Mouse (Mus musculus) kidney, postnatal 0 days (tissue): ENCODE data around the gene Epb41l5. TPM values are rescaled to one million over a fixed set of nuclear protein-coding genes. Genes with fewer than 3 reads are reported as not detected.

ENCODE experiments used
- ATAC-seq: fragments of 200-750 bp; cut with Nextera tagmentation; replicated peaks from 2 replicates; pipeline ENCODE4 v1.8.0; 2017; ENCODE audit warnings: low read depth, moderate number of reproducible peaks, moderate TSS enrichment, moderate library complexity; ENCODE audit not compliant: low FRiP score
- DNase-seq: peaks from one replicate; pipeline ENCODE4 v3.0.0-alpha.2; 2016; ENCODE audit warnings: low spot score
- H3K27ac ChIP-seq: fragments of 300-500 bp; sonication (generic); 2 replicates; pipeline ENCODE4 v1.5.1; 2014; ENCODE audit warnings: mild to moderate bottlenecking
- H3K27me3 ChIP-seq: fragments of 300-500 bp; sonication (generic); 2 replicates; pipeline ENCODE4 v1.6.1; 2014; ENCODE audit warnings: low read length, mixed read lengths; ENCODE audit not compliant: insufficient read depth
- H3K36me3 ChIP-seq: fragments of 300-500 bp; sonication (generic); 2 replicates; pipeline ENCODE4 v1.6.1; 2014; ENCODE audit warnings: low read length, mixed read lengths; ENCODE audit not compliant: insufficient read depth
- H3K4me1 ChIP-seq: fragments of 300-500 bp; sonication (generic); replicated peaks from 2 replicates; pipeline ENCODE4 v1.6.1; 2014; ENCODE audit warnings: antibody characterized with exemption, low read length, mixed read lengths; ENCODE audit not compliant: insufficient read depth
- H3K4me2 ChIP-seq: fragments of 300-500 bp; sonication (generic); 2 replicates; pipeline ENCODE4 v1.6.1; 2014; ENCODE audit warnings: mild to moderate bottlenecking, low read length, moderate library complexity, mixed read lengths
- H3K4me3 ChIP-seq: fragments of 300-500 bp; sonication (generic); replicated peaks from 2 replicates; pipeline ENCODE4 v1.5.1; 2014; ENCODE audit warnings: low read depth, low read length
- H3K9ac ChIP-seq: fragments of 300-500 bp; sonication (generic); 2 replicates; pipeline ENCODE4 v1.6.1; 2014; ENCODE audit warnings: low read depth, low read length
- H3K9me3 ChIP-seq: fragments of 300-500 bp; sonication (generic); replicated peaks from 2 replicates; pipeline ENCODE4 v1.6.1; 2016; ENCODE audit warnings: low read length, inconsistent platforms, mixed read lengths
- CTCF ChIP-seq: IDR thresholded peaks from 2 replicates; pipeline ENCODE4 v1.5.1; 2016; ENCODE audit warnings: antibody characterized with exemption, low read depth, mild to moderate bottlenecking, moderate library complexity
- WGBS: fragments of 180-500 bp; shearing (Covaris S2); extraction: QIAGEN DNeasy Blood & Tissue Kit; methylation state at CpG from one replicate; pipeline ENCODE4 v1.1.7; 2014; 5-methylcytosine and 5-hydroxymethylcytosine counted together
- polyA plus RNA-seq: library from polyadenylated mRNA; unstranded; fragments of >200 nt; fragmentation: Nextera tagmentation; extraction: Ambion mirVana; gene quantifications from 2 replicates; pipeline ENCODE4 v1.2.1, GENCODE M21; 2015

The Epb41l5 gene
- polyA plus RNA-seq, 1 experiment from 2014 or later, result 50.9 TPM

DNA sequence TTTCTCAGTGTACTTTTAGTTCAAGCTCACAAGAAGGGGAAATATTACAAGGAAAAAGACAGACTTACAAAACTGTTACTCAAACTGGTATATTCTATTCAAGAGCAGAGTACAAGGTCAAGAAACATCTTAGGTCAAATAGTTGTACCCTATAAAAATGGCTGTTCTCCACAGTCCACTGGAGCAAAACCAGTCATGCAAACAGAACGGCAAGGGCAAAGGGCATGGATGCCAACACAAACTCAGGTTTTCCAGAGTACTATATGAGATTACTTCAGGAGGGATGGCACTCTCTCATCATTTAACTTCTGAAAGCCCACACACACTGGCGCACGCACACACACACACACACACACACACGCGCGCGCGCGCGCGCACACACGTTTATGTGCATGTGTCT, 46.4 kb downstream of the Epb41l5 start:
- Histone ChIP-seq H3K4me2 (no peak overlapping the region), H3K36me3 (peaks cover 10% of the 10 kb centered on the region), H3K4me3 (no peak overlapping the region), H3K27me3 (no peaks in the 10 kb centered on the region), H3K4me1 (no peaks in the 10 kb centered on the region), H3K9ac (no peak overlapping the region), H3K9me3 (no peaks in the 10 kb centered on the region), H3K27ac (peak overlapping the region; percentile 54; the same call in 1 of the 2 replicates)
- WGBS, result 92% methylated on average over 12 of the region's 12 CpGs
- TF ChIP-seq CTCF, result no peak
- DNase-seq, result peak; percentile 42
- peak; percentile 71 for ATAC-seq

DNA sequence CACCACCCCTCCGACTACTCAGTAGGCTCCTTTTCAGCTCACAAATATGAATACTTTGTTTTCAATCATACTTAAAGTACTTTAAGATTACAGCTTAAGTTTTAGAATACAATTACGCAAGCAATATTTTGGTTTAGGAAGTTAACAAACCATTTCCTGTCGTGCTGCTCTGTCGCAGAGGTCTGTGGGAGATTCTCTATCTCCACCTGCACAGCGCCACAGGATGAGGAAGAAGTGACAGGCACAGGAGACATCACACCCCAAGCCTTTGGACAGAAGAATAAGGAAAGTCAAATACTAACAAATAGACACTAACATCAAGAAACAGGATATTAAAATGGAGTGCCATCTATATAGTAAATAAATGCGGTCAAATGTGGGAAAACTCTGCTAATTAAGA, 49.9 kb downstream of the Epb41l5 start:
- Histone ChIP-seq H3K27me3 (no peaks in the 10 kb centered on the region), H3K36me3 (peaks cover 7% of the 10 kb centered on the region; the same call in 1 of the 2 replicates), H3K4me2 (no peak overlapping the region), H3K4me1 (no peaks in the 10 kb centered on the region), H3K4me3 (no peak overlapping the region), H3K27ac (no peak overlapping the region), H3K9ac (no peak overlapping the region), H3K9me3 (no peaks in the 10 kb centered on the region)
- DNase-seq (no peak), ATAC-seq (no peak)
- 83% methylated on average over 6 of the region's 6 CpGs for whole genome bisulfite sequencing
- TF ChIP-seq CTCF, result no peak

DNA sequence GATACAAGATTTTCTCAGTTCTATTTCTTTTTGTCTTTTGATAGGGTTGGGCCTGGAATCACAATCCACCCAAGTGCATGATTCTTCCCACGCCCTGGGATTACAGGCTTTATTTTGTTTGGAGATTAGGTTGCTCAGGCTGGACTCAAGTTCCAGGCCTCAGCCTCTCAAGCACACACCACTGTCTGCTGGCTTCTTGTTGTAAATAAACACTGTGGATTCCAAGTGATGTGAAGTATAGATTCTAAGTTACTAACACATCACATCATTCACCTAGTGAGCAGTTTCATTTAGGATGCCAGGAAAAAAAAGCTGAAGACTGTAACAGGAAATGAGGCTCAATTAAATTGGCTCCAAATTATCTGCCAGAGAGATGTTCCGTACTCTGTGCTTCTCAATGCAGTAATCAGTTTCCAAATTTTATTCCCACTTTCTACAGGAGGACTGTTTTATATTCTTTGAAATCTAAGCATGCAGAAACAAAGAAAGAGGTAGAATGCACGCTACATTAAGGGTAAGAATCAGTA, 51.8 kb downstream of the Epb41l5 start:
- peaks cover 16% of the 10 kb centered on the region for H3K36me3 ChIP-seq
- no peak overlapping the region for H3K9ac ChIP-seq
- no peaks in the 10 kb centered on the region for H3K9me3 ChIP-seq
- H3K4me1 ChIP-seq, result no peaks in the 10 kb centered on the region
- ATAC-seq (no peak), DNase-seq (peak; percentile 25)
- H3K4me2 ChIP-seq, result no peak overlapping the region
- no peak overlapping the region for H3K4me3 ChIP-seq
- 58% methylated on average over 3 of the region's 3 CpGs for WGBS
- H3K27ac ChIP-seq, result no peak overlapping the region
- TF ChIP-seq CTCF, result no peak
- no peaks in the 10 kb centered on the region for H3K27me3 ChIP-seq

DNA sequence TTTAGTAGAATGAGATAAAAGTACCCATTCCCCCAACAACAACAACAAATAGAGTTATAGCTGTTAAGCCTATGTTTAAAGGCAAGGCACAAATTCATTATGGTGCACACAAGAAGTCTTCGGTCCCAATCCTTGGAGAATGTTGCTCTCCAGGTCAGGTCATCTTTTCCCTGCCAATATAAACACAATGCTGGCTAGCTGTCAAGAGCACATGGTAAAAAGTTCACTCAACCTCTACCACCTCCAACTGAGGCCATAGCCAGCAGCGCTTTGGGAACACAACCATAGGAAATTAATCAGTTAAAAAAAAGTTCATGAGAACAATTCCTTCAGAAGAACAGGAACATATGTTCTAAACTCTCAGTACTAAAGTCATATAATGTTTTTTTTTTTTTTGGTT, 58.8 kb downstream of the Epb41l5 start:
- H3K4me3 ChIP-seq, result no peak overlapping the region
- no peaks in the 10 kb centered on the region for H3K9me3 ChIP-seq
- H3K4me1 ChIP-seq, result no peaks in the 10 kb centered on the region
- H3K36me3 ChIP-seq, result peaks cover 13% of the 10 kb centered on the region; the same call in 1 of the 2 replicates
- no peak overlapping the region for H3K27ac ChIP-seq
- TF ChIP-seq CTCF, result no peak
- no peaks in the 10 kb centered on the region for H3K27me3 ChIP-seq
- no peak for ATAC-seq
- WGBS, result 66% methylated on average over 2 of the region's 2 CpGs
- DNase-seq, result peak; percentile 7
- no peak overlapping the region for H3K4me2 ChIP-seq
- H3K9ac ChIP-seq, result no peak overlapping the region

DNA sequence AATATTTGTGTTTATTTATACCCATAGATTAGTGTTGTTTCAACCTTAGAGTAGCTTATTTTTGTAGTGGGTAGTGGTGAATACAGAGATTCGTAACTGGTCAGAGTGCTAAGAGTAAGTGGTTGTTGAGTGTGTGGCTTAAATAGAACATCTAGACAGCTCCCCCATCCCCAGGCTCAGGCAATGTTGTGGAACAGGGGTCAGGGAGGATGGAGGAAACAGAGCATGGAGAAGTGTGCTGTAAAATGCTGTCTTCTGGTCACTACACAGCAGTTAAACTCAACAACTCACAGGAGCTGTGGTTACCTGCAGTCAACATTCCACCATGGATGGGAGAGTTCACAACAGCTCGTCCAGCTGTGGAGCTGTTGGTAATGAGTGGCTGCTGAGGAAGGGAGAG, 63.8 kb downstream of the Epb41l5 start:
- no peak for TF ChIP-seq CTCF
- peak; percentile 35 for DNase-seq
- WGBS, result 50% methylated on average over 2 of the region's 2 CpGs
- Histone ChIP-seq H3K4me2 (no peak overlapping the region), H3K27me3 (no peaks in the 10 kb centered on the region), H3K9me3 (no peaks in the 10 kb centered on the region), H3K9ac (no peak overlapping the region), H3K36me3 (no peaks in the 10 kb centered on the region), H3K4me3 (no peak overlapping the region), H3K4me1 (no peaks in the 10 kb centered on the region), H3K27ac (no peak overlapping the region)
- ATAC-seq, result peak; percentile 72

DNA sequence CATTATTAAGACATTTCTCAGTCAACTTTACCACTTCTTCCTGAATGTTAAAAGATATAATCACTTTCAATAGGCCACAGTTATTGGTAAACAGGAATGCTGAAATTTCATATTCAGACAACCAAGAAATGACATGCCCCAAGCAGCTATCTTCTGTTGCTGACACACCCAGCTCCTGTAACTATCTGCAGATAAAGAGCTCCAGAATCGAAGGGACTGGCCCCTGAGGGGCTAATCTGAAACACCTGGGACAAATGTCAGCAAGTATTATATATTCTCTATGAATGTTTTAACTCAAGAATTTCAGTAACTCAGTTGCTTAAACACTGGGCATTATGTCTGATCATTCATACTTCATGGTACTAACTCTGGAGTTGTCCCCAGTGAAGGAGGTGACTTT, 78.7 kb downstream of the Epb41l5 start:
- H3K9ac ChIP-seq, result no peak overlapping the region
- peaks cover 13% of the 10 kb centered on the region; the same call in 1 of the 2 replicates for H3K36me3 ChIP-seq

DNA sequence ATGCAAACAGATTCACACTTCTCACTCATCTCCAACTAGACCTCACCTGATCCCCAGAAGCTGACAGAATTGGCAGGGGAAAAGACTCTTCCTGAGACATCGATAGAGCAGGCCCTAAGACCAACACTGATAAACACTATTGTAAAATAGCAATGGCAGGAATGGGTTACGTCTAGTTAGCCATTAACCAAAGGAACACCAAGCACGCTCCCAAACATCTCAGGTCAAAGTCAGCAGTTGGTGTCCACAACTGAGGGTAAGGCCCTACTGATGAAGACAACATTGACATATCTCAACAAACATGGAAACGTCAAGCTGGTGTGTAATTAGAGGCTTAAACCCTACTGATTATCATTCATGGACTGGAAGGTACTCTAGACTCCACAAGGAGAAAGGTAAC, 83.3 kb downstream of the Epb41l5 start:
- H3K27ac ChIP-seq, result no peak overlapping the region
- DNase-seq, result no peak
- 84% methylated on average over 4 of the region's 4 CpGs for WGBS
- no peaks in the 10 kb centered on the region for H3K27me3 ChIP-seq
- no peak for ATAC-seq
- H3K4me3 ChIP-seq, result no peak overlapping the region
- 0 out of 2 replicates have a peak, but pooled peaks cover 18% of the 10 kb centered on the region for H3K36me3 ChIP-seq
- TF ChIP-seq CTCF, result no peak
- H3K9ac ChIP-seq, result no peak overlapping the region
- no peaks in the 10 kb centered on the region for H3K4me1 ChIP-seq
- H3K4me2 ChIP-seq, result no peak overlapping the region
- no peaks in the 10 kb centered on the region for H3K9me3 ChIP-seq

More for the DNA sequence above, 78.7 kb downstream of the Epb41l5 start:
- Histone ChIP-seq H3K27me3 (no peaks in the 10 kb centered on the region), H3K27ac (no peak overlapping the region), H3K4me2 (no peak overlapping the region), H3K9me3 (no peaks in the 10 kb centered on the region), H3K4me3 (no peak overlapping the region), H3K4me1 (no peaks in the 10 kb centered on the region)
- TF ChIP-seq CTCF, result no peak
- ATAC-seq, result no peak
- DNase-seq, result no peak
- 85% methylated on average over 1 of the region's 1 CpGs for WGBS
